Mouse (Mus musculus) myocyte (in vitro differentiated cells): Measurements from ENCODE around the gene Palld. TPM values are rescaled to one million over a fixed set of nuclear protein-coding genes. Genes with fewer than 3 reads are reported as not detected.

ENCODE experiments used
- H3K27me3 ChIP-seq: one replicate; pipeline ENCODE4 v1.6.1; 2011; ENCODE audit not compliant: control insufficient read depth, insufficient read depth, insufficient read length
- H3K36me3 ChIP-seq: one replicate; pipeline ENCODE4 v1.6.1; 2011; ENCODE audit not compliant: control insufficient read depth, insufficient read depth
- H3K4me2 ChIP-seq: one replicate; pipeline ENCODE4 v1.6.1; 2011; ENCODE audit warnings: low read depth, control low read depth
- H3K4me3 ChIP-seq: one replicate; pipeline ENCODE4 v1.5.1; 2011; ENCODE audit warnings: mild to moderate bottlenecking, control low read depth, moderate library complexity
- H3K79me2 ChIP-seq: one replicate; pipeline ENCODE4 v1.6.1; 2011; ENCODE audit not compliant: control insufficient read depth, insufficient read depth
- H3ac ChIP-seq: one replicate; pipeline ENCODE4 v1.6.1; 2011; ENCODE audit not compliant: control insufficient read depth, insufficient read length
- CEBPB ChIP-seq: IDR thresholded peaks from 2 replicates; pipeline ENCODE4 v1.6.1; 2011; ENCODE audit warnings: mild to moderate bottlenecking, moderate library complexity; ENCODE audit not compliant: poor library complexity, insufficient read depth, severe bottlenecking
- E2F4 ChIP-seq: IDR thresholded peaks from one replicate; pipeline ENCODE4 v1.6.1; 2011; ENCODE audit warnings: mild to moderate bottlenecking, control low read depth, moderate library complexity; ENCODE audit not compliant: insufficient read depth
- MAX ChIP-seq: IDR thresholded peaks from one replicate; pipeline ENCODE4 v1.6.1; 2011; ENCODE audit warnings: low read depth, mild to moderate bottlenecking, control low read depth
- MYOD1 ChIP-seq, 3 experiments: IDR thresholded peaks; one replicate each; pipeline ENCODE4 v1.6.1; 2011; ENCODE audit warnings: control low read depth in 2 of 3, low read depth in 2 of 3, mild to moderate bottlenecking in 2 of 3, moderate library complexity in 1 of 3; ENCODE audit not compliant: insufficient read length in 2 of 3, control insufficient read depth in 1 of 3
- MYOG ChIP-seq, 3 experiments: IDR thresholded peaks; one replicate each; pipeline ENCODE4 v1.6.1; 2011; ENCODE audit warnings: control low read depth in 2 of 3, low read depth in 2 of 3, mild to moderate bottlenecking in 2 of 3; ENCODE audit not compliant: insufficient read length in 2 of 3, control insufficient read depth in 1 of 3, insufficient read depth in 1 of 3
- POLR2A ChIP-seq: IDR thresholded peaks from one replicate; pipeline ENCODE4 v1.6.1; 2011; ENCODE audit warnings: low read depth, mild to moderate bottlenecking, control low read depth, moderate library complexity; ENCODE audit not compliant: insufficient read length
- POLR2AphosphoS2 ChIP-seq: IDR thresholded peaks from one replicate; pipeline ENCODE4 v1.6.1; 2011; ENCODE audit warnings: low read depth, control low read depth; ENCODE audit not compliant: insufficient read length
- REST ChIP-seq: IDR thresholded peaks from one replicate; pipeline ENCODE4 v1.6.1; 2011; ENCODE audit warnings: mild to moderate bottlenecking, control low read depth, moderate library complexity; ENCODE audit not compliant: insufficient read depth, insufficient read length
- SRF ChIP-seq: IDR thresholded peaks from one replicate; pipeline ENCODE4 v1.6.1; 2011; ENCODE audit warnings: low read depth; ENCODE audit not compliant: control insufficient read depth, insufficient read length
- TCF12 ChIP-seq: IDR thresholded peaks from one replicate; pipeline ENCODE4 v1.6.1; 2011; ENCODE audit warnings: mild to moderate bottlenecking, control low read depth; ENCODE audit not compliant: poor library complexity, insufficient read depth, severe bottlenecking
- TCF3 ChIP-seq: IDR thresholded peaks from one replicate; pipeline ENCODE4 v1.6.1; 2011; ENCODE audit warnings: low read depth, control low read depth; ENCODE audit not compliant: insufficient read length
- USF1 ChIP-seq: IDR thresholded peaks from one replicate; pipeline ENCODE4 v1.6.1; 2011; ENCODE audit warnings: low read depth, mild to moderate bottlenecking, control low read depth, moderate library complexity
- polyA plus RNA-seq: library from polyadenylated mRNA; unstranded; fragments of >200 nt; fragmentation: generic; extraction: Trizol; gene quantifications from one replicate; pipeline ENCODE4 v1.2.1, GENCODE M21; 2012; ENCODE audit warnings: missing spikeins

Palld gene
- polyA plus RNA-seq, 1 experiment, result 52.4 TPM

- H3K4me2 ChIP-seq, result no peak overlapping the region
- H3K36me3 ChIP-seq, result peaks cover 73% of the 10 kb centered on the region
- H3K27me3 ChIP-seq, result no peaks in the 10 kb centered on the region
- no peak overlapping the region for H3ac ChIP-seq
- H3K4me3 ChIP-seq, result no peak overlapping the region
- H3K79me2 ChIP-seq, result no peaks in the 10 kb centered on the region
- TF ChIP-seq CEBPB (no peak), SRF (no peak), USF1 (no peak), MAX (no peak)
These were observed 370.3 kb downstream of the Palld start for GRCm38 (mm10) chr8:61531944-61532795.

- H3K36me3 ChIP-seq, result peaks cover 69% of the 10 kb centered on the region
- H3ac ChIP-seq, result no peak overlapping the region
These were observed 373.8 kb downstream of the Palld start for GRCm38 (mm10) chr8:61528642-61529041.

GRCm38 (mm10) chr8:61528197-61528596 lies 374.3 kb downstream of the Palld start:
- Histone ChIP-seq H3K4me3 (no peak overlapping the region), H3K79me2 (no peaks in the 10 kb centered on the region), H3ac (no peak overlapping the region), H3K36me3 (peaks cover 73% of the 10 kb centered on the region), H3K4me2 (no peak overlapping the region), H3K27me3 (no peaks in the 10 kb centered on the region)
- TF ChIP-seq POLR2A, result no peak
- TF ChIP-seq MYOG (IDR thresholded peaks at IDR 0.05; ENCODE audit: control insufficient read depth in 1 of 3, insufficient read depth in 1 of 3, insufficient read length in 2 of 3, low read depth in 2 of 3), result no peak
- TF ChIP-seq CEBPB, result no peak
- TF ChIP-seq REST, result no peak
- no peak for TF ChIP-seq USF1
- no peak for TF ChIP-seq E2F4
- no peak for TF ChIP-seq TCF3
- no peak for TF ChIP-seq TCF12
- TF ChIP-seq SRF, result no peak
- no peak for TF ChIP-seq MAX
- TF ChIP-seq MYOD1 (IDR thresholded peaks at IDR 0.05; ENCODE audit: control insufficient read depth in 1 of 3, insufficient read length in 2 of 3, low read depth in 2 of 3), result no peak

More at GRCm38 (mm10) chr8:61528642-61529041, 373.8 kb downstream of the Palld start:
- Histone ChIP-seq H3K4me2 (no peak overlapping the region), H3K27me3 (no peaks in the 10 kb centered on the region), H3K79me2 (no peaks in the 10 kb centered on the region), H3K4me3 (no peak overlapping the region)
- TF ChIP-seq TCF3 (peak; percentile 85), POLR2A (no peak), REST (no peak), E2F4 (no peak), MYOD1 (IDR thresholded peaks at IDR 0.05; ENCODE audit: control insufficient read depth in 1 of 3, insufficient read length in 2 of 3, low read depth in 2 of 3) (peak in 2 of 3 experiments; percentile 87 to 90), MYOG (IDR thresholded peaks at IDR 0.05; ENCODE audit: control insufficient read depth in 1 of 3, insufficient read depth in 1 of 3, insufficient read length in 2 of 3, low read depth in 2 of 3) (peak; percentile 73 to 98 (median 92))

- H3K4me3 ChIP-seq, result no peak overlapping the region
- TF ChIP-seq TCF3 (no peak), CEBPB (no peak), POLR2A (no peak), TCF12 (no peak), SRF (no peak), MAX (no peak), REST (no peak), USF1 (no peak), POLR2AphosphoS2 (no peak)
- H3K27me3 ChIP-seq, result no peaks in the 10 kb centered on the region
- peaks cover 75% of the 10 kb centered on the region for H3K36me3 ChIP-seq
- H3ac ChIP-seq, result no peak overlapping the region
- no peaks in the 10 kb centered on the region for H3K79me2 ChIP-seq
- H3K4me2 ChIP-seq, result no peak overlapping the region
These were observed 375.5 kb downstream of the Palld start for GRCm38 (mm10) chr8:61527037-61527436.

GRCm38 (mm10) chr8:61522132-61522531 lies 380.4 kb downstream of the Palld start:
- Histone ChIP-seq H3K36me3 (peaks cover 58% of the 10 kb centered on the region), H3K4me2 (no peak overlapping the region), H3K4me3 (no peak overlapping the region), H3K79me2 (no peaks in the 10 kb centered on the region), H3K27me3 (no peaks in the 10 kb centered on the region), H3ac (no peak overlapping the region)
- TF ChIP-seq REST (no peak), MYOG (IDR thresholded peaks at IDR 0.05; ENCODE audit: control insufficient read depth in 1 of 3, insufficient read depth in 1 of 3, insufficient read length in 2 of 3, low read depth in 2 of 3) (no peak), POLR2AphosphoS2 (no peak), E2F4 (no peak), USF1 (no peak), TCF3 (no peak), POLR2A (no peak), CEBPB (no peak), MAX (no peak), SRF (no peak), MYOD1 (IDR thresholded peaks at IDR 0.05; ENCODE audit: control insufficient read depth in 1 of 3, insufficient read length in 2 of 3, low read depth in 2 of 3) (no peak), TCF12 (no peak)
